Mouse (Mus musculus): ENCODE measurements around the gene Morc1. TPM values are rescaled to one million over a fixed set of nuclear protein-coding genes. Genes with fewer than 3 reads are reported as not detected.

Morc1 gene
- total and polyA plus RNA-seq, 3 experiments, result 0.64 TPM; not detected in 2

DNA sequence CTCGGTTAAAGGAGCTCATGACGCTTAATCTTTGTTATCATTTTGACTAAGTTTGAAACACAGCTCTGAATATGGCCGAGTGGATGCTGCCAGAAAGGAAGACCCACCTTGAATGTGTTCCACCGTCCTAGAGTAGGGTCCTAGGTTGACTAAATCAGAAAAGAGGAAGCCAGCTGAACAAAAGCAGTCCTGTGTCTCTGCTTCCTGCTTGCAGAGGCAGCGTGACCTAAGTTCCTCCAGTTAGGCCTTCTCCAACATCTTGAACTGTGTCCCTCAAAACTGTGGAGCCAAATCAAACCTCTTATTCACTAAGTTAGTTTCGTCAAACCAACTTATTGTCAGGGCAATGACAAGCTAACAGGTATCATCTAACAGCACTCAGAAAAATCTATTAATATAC lies 201.3 kb downstream of the Morc1 start:
- TF ChIP-seq RAD21 (IDR thresholded peaks at IDR 0.05; ENCODE audit: low read depth, low read length) (no peak), UBTF (IDR thresholded peaks at IDR 0.05; ENCODE audit: low read depth, low read length) (no peak), CHD2 (IDR thresholded peaks at IDR 0.05; ENCODE audit: low read length) (no peak), RCOR1 (conservative IDR thresholded peaks at IDR 0.05; ENCODE audit: low read depth, low read length) (no peak)
- dilution Hi-C loops (cut with MboI; ENCODE audit: extremely low pct_ligation_motif_present, extremely low pct_unique_long_range_greater_than_20kb, low sequenced_read_pairs), result no loop called here
- in situ Hi-C loops (cut with MboI; ENCODE audit: low pct_ligation_motif_present, low pct_unique_long_range_greater_than_20kb, low sequenced_read_pairs), result no loop called here

DNA sequence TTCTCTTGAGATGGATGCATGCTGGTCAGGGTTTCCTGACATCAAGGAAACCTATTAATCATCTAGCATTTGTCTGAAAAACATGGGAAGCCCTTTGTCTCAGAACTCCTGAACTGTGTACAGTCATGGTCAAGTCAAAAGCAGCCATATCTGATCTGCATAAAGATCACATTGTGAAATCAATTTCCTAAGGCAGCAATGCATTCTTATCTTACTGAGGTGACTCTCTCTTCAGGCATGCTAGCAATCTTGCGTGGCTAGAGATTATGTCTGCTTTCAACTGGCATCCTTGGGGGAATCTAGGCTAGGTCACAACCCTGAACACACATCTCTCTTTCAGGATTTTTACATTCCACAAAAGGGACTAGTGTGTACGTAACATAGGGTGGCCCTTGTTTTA lies 215.2 kb downstream of the Morc1 start:
- Histone ChIP-seq H3K4me3 (replicated peaks in 1 of 3; ENCODE audit: low read depth in 2 of 3, low read length in 2 of 3, poor library complexity in 1 of 3) (no peak overlapping the region), H3K9ac (ENCODE audit: insufficient read depth, low read depth) (no peak overlapping the region), H3K9me3 (replicated peaks; ENCODE audit: low read length) (peaks cover 52% of the 10 kb centered on the region), H3K79me2 (replicated peaks; ENCODE audit: control insufficient read depth, extremely low read depth, insufficient read depth, poor library complexity, severe bottlenecking) (no peaks in the 10 kb centered on the region), H3K36me3 (replicated peaks in 1 of 2; ENCODE audit: control insufficient read depth in 1 of 2, insufficient read depth in 1 of 2, low read length in 1 of 2) (no peaks in the 10 kb centered on the region), H3K4me2 (ENCODE audit: insufficient read depth, low read depth, poor library complexity, severe bottlenecking) (no peak overlapping the region), H3K27ac (ENCODE audit: insufficient read depth, low read depth) (no peak overlapping the region), H3K27me3 (replicated peaks) (no peaks in the 10 kb centered on the region), H3K4me1 (ENCODE audit: control insufficient read depth in 1 of 2, insufficient read depth in 2 of 2) (no peaks in the 10 kb centered on the region)
- no peak for DNase-seq (ENCODE audit: extremely low read depth)
- TF ChIP-seq ZNF384 (IDR thresholded peaks at IDR 0.05; ENCODE audit: low read depth, low read length), result no peak
- TF ChIP-seq CHD2 (IDR thresholded peaks at IDR 0.05; ENCODE audit: low read length), result no peak
- TF ChIP-seq JUN (IDR thresholded peaks at IDR 0.05; ENCODE audit: insufficient read depth, low read depth, low read length), result no peak
- no peak for TF ChIP-seq SIN3A (IDR thresholded peaks at IDR 0.05; ENCODE audit: low read length)
- no peak for TF ChIP-seq IRF4 (IDR thresholded peaks at IDR 0.05; ENCODE audit: low read depth, low read length)
- TF ChIP-seq EP300 (IDR thresholded peaks at IDR 0.05; ENCODE audit: low read length), result no peak
- no peak for TF ChIP-seq USF1 (IDR thresholded peaks at IDR 0.05; ENCODE audit: low read depth, low read length)
- no peak for TF ChIP-seq MXI1 (IDR thresholded peaks at IDR 0.05; ENCODE audit: low read depth, low read length)
- no peak for TF ChIP-seq USF2 (conservative IDR thresholded peaks at IDR 0.05; ENCODE audit: low read depth, low read length)
- dilution Hi-C loops (cut with MboI; ENCODE audit: extremely low pct_ligation_motif_present, extremely low pct_unique_long_range_greater_than_20kb, low sequenced_read_pairs) (no loop called here), in situ Hi-C loops (cut with MboI; ENCODE audit: low pct_ligation_motif_present, low pct_unique_long_range_greater_than_20kb, low sequenced_read_pairs) (no loop called here)

More for the DNA sequence above, 201.3 kb downstream of the Morc1 start:
- DNase-seq (ENCODE audit: extremely low read depth), result no peak
- Histone ChIP-seq H3K27ac (ENCODE audit: insufficient read depth, low read depth) (no peak overlapping the region), H3K4me1 (ENCODE audit: control insufficient read depth in 1 of 2, insufficient read depth in 2 of 2) (no peaks in the 10 kb centered on the region), H3K36me3 (replicated peaks in 1 of 2; ENCODE audit: control insufficient read depth in 1 of 2, insufficient read depth in 1 of 2, low read length in 1 of 2) (no peaks in the 10 kb centered on the region), H3K9ac (ENCODE audit: insufficient read depth, low read depth) (no peak overlapping the region), H3K4me2 (ENCODE audit: insufficient read depth, low read depth, poor library complexity, severe bottlenecking) (no peak overlapping the region), H3K9me3 (replicated peaks; ENCODE audit: low read length) (peaks cover 31% of the 10 kb centered on the region), H3K4me3 (replicated peaks in 1 of 3; ENCODE audit: low read depth in 2 of 3, low read length in 2 of 3, poor library complexity in 1 of 3) (no peak overlapping the region), H3K27me3 (replicated peaks) (no peaks in the 10 kb centered on the region), H3K79me2 (replicated peaks; ENCODE audit: control insufficient read depth, extremely low read depth, insufficient read depth, poor library complexity, severe bottlenecking) (no peaks in the 10 kb centered on the region)

DNA sequence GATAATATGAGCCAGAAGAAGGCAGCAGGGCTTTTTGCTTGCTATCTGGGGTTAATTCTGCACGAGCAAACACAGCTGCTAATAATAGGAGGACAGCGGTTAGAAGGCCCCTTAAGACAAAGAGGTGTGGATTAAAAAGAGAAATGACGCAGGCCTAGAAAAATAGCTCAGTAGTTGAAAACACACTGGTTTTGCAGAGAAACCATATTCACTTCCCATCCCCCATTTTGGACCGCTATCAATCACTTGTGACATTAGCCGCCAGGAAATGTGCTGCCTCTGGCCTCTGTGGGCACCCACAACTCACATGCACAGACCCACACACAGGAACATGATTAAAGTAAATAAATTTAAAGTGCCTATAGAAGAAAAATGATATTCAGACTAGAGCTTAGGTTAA lies 240.7 kb downstream of the Morc1 start:
- Histone ChIP-seq H3K4me3 (replicated peaks in 1 of 3; ENCODE audit: low read depth in 2 of 3, low read length in 2 of 3, poor library complexity in 1 of 3) (no peak overlapping the region), H3K4me1 (ENCODE audit: control insufficient read depth in 1 of 2, insufficient read depth in 2 of 2) (no peaks in the 10 kb centered on the region; a peak in 1 of 4 replicates), H3K79me2 (replicated peaks; ENCODE audit: control insufficient read depth, extremely low read depth, insufficient read depth, poor library complexity, severe bottlenecking) (no peaks in the 10 kb centered on the region), H3K27ac (ENCODE audit: insufficient read depth, low read depth) (no peak overlapping the region), H3K4me2 (ENCODE audit: insufficient read depth, low read depth, poor library complexity, severe bottlenecking) (no peak overlapping the region), H3K9me3 (replicated peaks; ENCODE audit: low read length) (peaks cover 42% of the 10 kb centered on the region), H3K27me3 (replicated peaks) (no peaks in the 10 kb centered on the region), H3K9ac (ENCODE audit: insufficient read depth, low read depth) (no peak overlapping the region), H3K36me3 (replicated peaks in 1 of 2; ENCODE audit: control insufficient read depth in 1 of 2, insufficient read depth in 1 of 2, low read length in 1 of 2) (no peaks in the 10 kb centered on the region)
- in situ Hi-C loops (cut with MboI; ENCODE audit: low pct_ligation_motif_present, low pct_unique_long_range_greater_than_20kb, low sequenced_read_pairs), result no loop called here
- dilution Hi-C loops (cut with MboI; ENCODE audit: extremely low pct_ligation_motif_present, extremely low pct_unique_long_range_greater_than_20kb, low sequenced_read_pairs), result no loop called here
- no peak for TF ChIP-seq RCOR1 (conservative IDR thresholded peaks at IDR 0.05; ENCODE audit: low read depth, low read length)
- DNase-seq (ENCODE audit: extremely low read depth), result no peak
